Mouse (Mus musculus): ENCODE measurements around the gene Agfg2. TPM values are rescaled to one million over a fixed set of nuclear protein-coding genes. Genes with fewer than 3 reads are reported as not detected.

Agfg2 gene
- polyA plus RNA-seq, 1 experiment from 2014 or later = 13.6 TPM

DNA sequence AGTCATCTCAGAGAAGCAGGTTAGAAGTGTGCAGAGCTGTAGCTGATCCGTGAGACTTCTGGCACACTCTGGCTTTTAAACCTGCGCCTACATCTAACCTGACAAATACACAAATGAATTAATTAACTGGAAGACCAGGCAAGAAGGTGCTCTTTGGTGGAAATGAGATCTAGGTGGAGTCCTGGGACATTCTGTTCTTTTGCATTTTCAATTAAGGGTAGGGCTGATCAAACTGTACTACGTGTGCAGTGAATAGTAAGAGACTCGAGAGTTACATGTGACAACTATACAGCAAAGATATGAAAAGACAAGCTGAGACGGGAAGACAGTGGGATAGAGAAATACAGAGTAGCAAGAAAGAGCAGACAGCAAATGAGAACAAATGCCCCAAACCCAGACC lies 28.9 kb upstream of the Agfg2 start:
- Histone ChIP-seq H3K9ac (ENCODE audit: low read length) (no peak overlapping the region), H3K4me3 (ENCODE audit: low read depth, low read length) (no peak overlapping the region), H3K4me2 (ENCODE audit: low read depth) (no peak overlapping the region), H3K27ac (ENCODE audit: low read depth, low read length) (no peak overlapping the region), H3K27me3 (ENCODE audit: control insufficient read depth, insufficient read depth, low read length) (no peaks in the 10 kb centered on the region), H3K9me3 (ENCODE audit: control insufficient read depth, low read length) (no peaks in the 10 kb centered on the region), H3K36me3 (ENCODE audit: control insufficient read depth, insufficient read depth, low read length) (no peaks in the 10 kb centered on the region), H3K4me1 (ENCODE audit: control insufficient read depth, insufficient read depth, low read length) (no peaks in the 10 kb centered on the region)
- ATAC-seq (ENCODE audit: insufficient read depth, low FRiP score, low TSS enrichment) (no peak), DNase-seq (ENCODE audit: low spot score) (no peak)
- WGBS = 86% methylated on average over 5 of the region's 5 CpGs

- 86% methylated on average over 12 of the region's 12 CpGs for WGBS
- Histone ChIP-seq H3K9me3 (ENCODE audit: control insufficient read depth, low read length) (no peaks in the 10 kb centered on the region), H3K4me3 (ENCODE audit: low read depth, low read length) (no peak overlapping the region), H3K9ac (ENCODE audit: low read length) (no peak overlapping the region), H3K36me3 (ENCODE audit: control insufficient read depth, insufficient read depth, low read length) (no peaks in the 10 kb centered on the region), H3K4me1 (ENCODE audit: control insufficient read depth, insufficient read depth, low read length) (no peaks in the 10 kb centered on the region), H3K27ac (ENCODE audit: low read depth, low read length) (no peak overlapping the region), H3K27me3 (ENCODE audit: control insufficient read depth, insufficient read depth, low read length) (no peaks in the 10 kb centered on the region), H3K4me2 (ENCODE audit: low read depth) (no peak overlapping the region)
- ATAC-seq (ENCODE audit: insufficient read depth, low FRiP score, low TSS enrichment) (no peak), DNase-seq (ENCODE audit: low spot score) (no peak)
These were observed 22.5 kb upstream of the Agfg2 start for GRCm38 (mm10) chr5:137706913-137707633.

DNA sequence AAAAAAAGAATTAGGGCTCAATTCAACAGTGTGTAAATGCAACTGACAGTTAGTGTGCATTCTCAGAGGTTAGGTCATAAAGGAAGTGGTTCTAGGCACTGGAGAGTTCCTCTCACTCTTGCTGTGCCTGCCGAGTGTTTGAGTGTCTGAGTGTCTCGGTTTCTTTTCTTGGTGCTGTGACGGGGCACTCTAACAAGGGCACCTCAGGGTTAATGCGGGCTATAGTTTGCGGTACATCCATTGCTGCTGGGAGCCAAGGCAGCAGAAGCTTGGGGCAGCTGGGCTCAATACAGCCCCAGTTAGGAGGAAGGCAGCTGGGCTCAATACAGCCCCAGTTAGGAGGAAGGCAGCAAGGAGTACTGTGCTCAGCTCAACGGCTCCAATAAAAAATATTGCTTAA lies 20.7 kb upstream of the Agfg2 start:
- H3K27me3 ChIP-seq (ENCODE audit: control insufficient read depth, insufficient read depth, low read length) = no peaks in the 10 kb centered on the region
- no peak overlapping the region for H3K27ac ChIP-seq (ENCODE audit: low read depth, low read length)
- H3K36me3 ChIP-seq (ENCODE audit: control insufficient read depth, insufficient read depth, low read length) = no peaks in the 10 kb centered on the region
- ATAC-seq (ENCODE audit: insufficient read depth, low FRiP score, low TSS enrichment) (no peak), DNase-seq (ENCODE audit: low spot score) (no peak)
- H3K9me3 ChIP-seq (ENCODE audit: control insufficient read depth, low read length) = no peaks in the 10 kb centered on the region
- 30% methylated on average over 6 of the region's 6 CpGs for WGBS
- H3K4me3 ChIP-seq (ENCODE audit: low read depth, low read length) = no peak overlapping the region
- no peak overlapping the region for H3K9ac ChIP-seq (ENCODE audit: low read length)
- H3K4me2 ChIP-seq (ENCODE audit: low read depth) = no peak overlapping the region
- no peaks in the 10 kb centered on the region for H3K4me1 ChIP-seq (ENCODE audit: control insufficient read depth, insufficient read depth, low read length)

GRCm38 (mm10) chr5:137699850-137700249 lies 15.3 kb upstream of the Agfg2 start:
- Histone ChIP-seq H3K9me3 (ENCODE audit: control insufficient read depth, low read length) (no peaks in the 10 kb centered on the region), H3K4me3 (ENCODE audit: low read depth, low read length) (no peak overlapping the region), H3K9ac (ENCODE audit: low read length) (no peak overlapping the region), H3K36me3 (ENCODE audit: control insufficient read depth, insufficient read depth, low read length) (no peaks in the 10 kb centered on the region), H3K27me3 (ENCODE audit: control insufficient read depth, insufficient read depth, low read length) (no peaks in the 10 kb centered on the region), H3K27ac (ENCODE audit: low read depth, low read length) (no peak overlapping the region), H3K4me2 (ENCODE audit: low read depth) (no peak overlapping the region), H3K4me1 (ENCODE audit: control insufficient read depth, insufficient read depth, low read length) (no peaks in the 10 kb centered on the region)
- no peak for ATAC-seq (ENCODE audit: insufficient read depth, low FRiP score, low TSS enrichment)
- DNase-seq (ENCODE audit: low spot score) = no peak
- WGBS = 63% methylated on average over 2 of the region's 2 CpGs

- Histone ChIP-seq H3K27me3 (ENCODE audit: control insufficient read depth, insufficient read depth, low read length) (no peaks in the 10 kb centered on the region), H3K4me1 (ENCODE audit: control insufficient read depth, insufficient read depth, low read length) (no peaks in the 10 kb centered on the region), H3K27ac (ENCODE audit: low read depth, low read length) (no peak overlapping the region), H3K4me3 (ENCODE audit: low read depth, low read length) (no peak overlapping the region), H3K9ac (ENCODE audit: low read length) (no peak overlapping the region), H3K36me3 (ENCODE audit: control insufficient read depth, insufficient read depth, low read length) (no peaks in the 10 kb centered on the region), H3K9me3 (ENCODE audit: control insufficient read depth, low read length) (no peaks in the 10 kb centered on the region), H3K4me2 (ENCODE audit: low read depth) (no peak overlapping the region)
- 59% methylated on average over 3 of the region's 3 CpGs for WGBS
- no peak for ATAC-seq (ENCODE audit: insufficient read depth, low FRiP score, low TSS enrichment)
- no peak for DNase-seq (ENCODE audit: low spot score)
These were observed 14.6 kb upstream of the Agfg2 start for GRCm38 (mm10) chr5:137699080-137699479.

- no peak overlapping the region for H3K4me3 ChIP-seq (ENCODE audit: low read depth, low read length)
- H3K9ac ChIP-seq (ENCODE audit: low read length) = no peak overlapping the region
- no peaks in the 10 kb centered on the region for H3K27me3 ChIP-seq (ENCODE audit: control insufficient read depth, insufficient read depth, low read length)
- no peak overlapping the region for H3K27ac ChIP-seq (ENCODE audit: low read depth, low read length)
- no peak for ATAC-seq (ENCODE audit: insufficient read depth, low FRiP score, low TSS enrichment)
- WGBS = 90% methylated on average over 4 of the region's 4 CpGs
- H3K4me1 ChIP-seq (ENCODE audit: control insufficient read depth, insufficient read depth, low read length) = no peaks in the 10 kb centered on the region
- no peaks in the 10 kb centered on the region for H3K9me3 ChIP-seq (ENCODE audit: control insufficient read depth, low read length)
- no peak for DNase-seq (ENCODE audit: low spot score)
- no peaks in the 10 kb centered on the region for H3K36me3 ChIP-seq (ENCODE audit: control insufficient read depth, insufficient read depth, low read length)
- no peak overlapping the region for H3K4me2 ChIP-seq (ENCODE audit: low read depth)
These were observed 11.4 kb upstream of the Agfg2 start for GRCm38 (mm10) chr5:137695930-137696329.

- DNase-seq (ENCODE audit: low spot score) = no peak
- no peak overlapping the region for H3K4me2 ChIP-seq (ENCODE audit: low read depth)
- H3K4me3 ChIP-seq (ENCODE audit: low read depth, low read length) = no peak overlapping the region
- no peak overlapping the region for H3K9ac ChIP-seq (ENCODE audit: low read length)
- no peaks in the 10 kb centered on the region for H3K4me1 ChIP-seq (ENCODE audit: control insufficient read depth, insufficient read depth, low read length)
- no peak overlapping the region for H3K27ac ChIP-seq (ENCODE audit: low read depth, low read length)
- no peaks in the 10 kb centered on the region for H3K36me3 ChIP-seq (ENCODE audit: control insufficient read depth, insufficient read depth, low read length)
- WGBS = 57% methylated on average over 3 of the region's 3 CpGs
- no peaks in the 10 kb centered on the region for H3K9me3 ChIP-seq (ENCODE audit: control insufficient read depth, low read length)
- no peaks in the 10 kb centered on the region for H3K27me3 ChIP-seq (ENCODE audit: control insufficient read depth, insufficient read depth, low read length)
- ATAC-seq (ENCODE audit: insufficient read depth, low FRiP score, low TSS enrichment) = no peak
These were observed 10.3 kb upstream of the Agfg2 start for GRCm38 (mm10) chr5:137694796-137695195.

DNA sequence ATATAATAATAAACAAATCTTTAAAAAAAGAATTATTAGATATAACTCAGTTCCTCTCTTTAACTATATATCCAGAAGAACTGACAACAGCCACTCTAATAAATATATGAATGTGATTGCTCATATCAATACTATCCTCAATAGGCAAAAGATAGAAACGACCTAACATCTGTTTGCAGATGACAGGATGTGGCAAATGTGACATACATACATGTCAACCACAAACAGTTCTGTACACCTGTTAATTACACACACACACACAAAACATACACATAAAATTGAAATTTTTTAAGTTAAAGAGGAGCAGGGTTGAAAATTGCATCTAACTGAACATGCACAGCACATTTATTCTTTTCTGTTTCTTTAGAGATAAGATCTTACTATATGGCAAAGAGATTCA lies 7.4 kb upstream of the Agfg2 start:
- ATAC-seq (ENCODE audit: insufficient read depth, low FRiP score, low TSS enrichment) = no peak
- no peak for DNase-seq (ENCODE audit: low spot score)
- Histone ChIP-seq H3K4me3 (ENCODE audit: low read depth, low read length) (no peak overlapping the region), H3K36me3 (ENCODE audit: control insufficient read depth, insufficient read depth, low read length) (no peaks in the 10 kb centered on the region), H3K27ac (ENCODE audit: low read depth, low read length) (no peak overlapping the region), H3K9ac (ENCODE audit: low read length) (no peak overlapping the region), H3K4me1 (ENCODE audit: control insufficient read depth, insufficient read depth, low read length) (no peaks in the 10 kb centered on the region), H3K4me2 (ENCODE audit: low read depth) (no peak overlapping the region), H3K27me3 (ENCODE audit: control insufficient read depth, insufficient read depth, low read length) (no peaks in the 10 kb centered on the region), H3K9me3 (ENCODE audit: control insufficient read depth, low read length) (no peaks in the 10 kb centered on the region)
- 77% methylated on average over 1 of the region's 1 CpGs for WGBS

DNA sequence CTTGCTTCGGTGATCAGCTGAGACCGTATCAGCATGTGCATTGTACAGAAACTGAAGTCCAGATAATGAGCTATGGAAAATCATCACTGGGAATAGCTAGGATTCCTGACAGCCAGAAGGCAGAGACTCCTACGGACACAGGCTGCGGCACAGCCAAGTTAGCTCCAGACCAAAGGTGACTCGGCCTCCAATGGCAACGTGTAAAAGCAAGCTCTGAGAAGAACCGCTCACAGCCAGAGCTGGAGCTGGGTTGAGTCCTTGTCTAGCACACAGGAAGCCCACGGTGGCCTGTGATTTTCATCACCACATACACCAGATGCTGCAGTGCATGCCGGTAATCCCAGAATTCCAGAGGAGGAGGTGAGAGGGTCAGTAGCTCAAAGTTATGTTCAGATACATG lies 6.0 kb upstream of the Agfg2 start:
- no peak for DNase-seq (ENCODE audit: low spot score)
- Histone ChIP-seq H3K27me3 (ENCODE audit: control insufficient read depth, insufficient read depth, low read length) (no peaks in the 10 kb centered on the region), H3K4me3 (ENCODE audit: low read depth, low read length) (no peak overlapping the region), H3K9ac (ENCODE audit: low read length) (no peak overlapping the region), H3K27ac (ENCODE audit: low read depth, low read length) (no peak overlapping the region), H3K4me1 (ENCODE audit: control insufficient read depth, insufficient read depth, low read length) (no peaks in the 10 kb centered on the region), H3K9me3 (ENCODE audit: control insufficient read depth, low read length) (no peaks in the 10 kb centered on the region), H3K4me2 (ENCODE audit: low read depth) (no peak overlapping the region), H3K36me3 (ENCODE audit: control insufficient read depth, insufficient read depth, low read length) (no peaks in the 10 kb centered on the region)
- 67% methylated on average over 9 of the region's 9 CpGs for whole genome bisulfite sequencing
- ATAC-seq (ENCODE audit: insufficient read depth, low FRiP score, low TSS enrichment) = no peak

Measured in neural tube, embryonic 11.5 days (tissue).